Mouse (Mus musculus) cerebellum, postnatal 14 days (tissue): ENCODE results near the gene Glis1.

ENCODE experiments used
- DNase-seq, 2 experiments: peaks; one replicate each; pipeline ENCODE4 v3.0.0; 2021; ENCODE audit warnings: mixed read lengths in 2 of 2

Glis1 gene

GRCm38 (mm10) chr4:107520816-107521215 lies 86.4 kb downstream of the Glis1 start:
- DNase-seq, result peak in 1 of 2 experiments; percentile 1

- DNase-seq, result peak in 1 of 2 experiments; percentile 2
These were observed 89.3 kb downstream of the Glis1 start for GRCm38 (mm10) chr4:107523607-107524151.

- peak; percentile 70 to 71 for DNase-seq
These were observed 100.7 kb downstream of the Glis1 start for GRCm38 (mm10) chr4:107535126-107535525.

GRCm38 (mm10) chr4:107538116-107538515 lies 103.7 kb downstream of the Glis1 start:
- DNase-seq, result peak; percentile 67 to 69

GRCm38 (mm10) chr4:107538561-107538960 lies 104.2 kb downstream of the Glis1 start:
- DNase-seq, result no peak

GRCm38 (mm10) chr4:107539021-107539420 lies 104.6 kb downstream of the Glis1 start:
- no peak for DNase-seq

GRCm38 (mm10) chr4:107541821-107542220 lies 107.4 kb downstream of the Glis1 start:
- no peak for DNase-seq

- no peak for DNase-seq
These were observed 110.5 kb downstream of the Glis1 start for GRCm38 (mm10) chr4:107544843-107545242.

- DNase-seq, result peak in 1 of 2 experiments; percentile 41
These were observed 111.3 kb downstream of the Glis1 start for GRCm38 (mm10) chr4:107545726-107546125.

GRCm38 (mm10) chr4:107546525-107546924 lies 112.1 kb downstream of the Glis1 start:
- DNase-seq, result peak in 1 of 2 experiments; percentile 41

- DNase-seq, result no peak
These were observed 115.7 kb downstream of the Glis1 start for GRCm38 (mm10) chr4:107550096-107550495.

GRCm38 (mm10) chr4:107550546-107550945 lies 116.2 kb downstream of the Glis1 start:
- no peak for DNase-seq

GRCm38 (mm10) chr4:107552696-107553095 lies 118.3 kb downstream of the Glis1 start:
- no peak for DNase-seq

GRCm38 (mm10) chr4:107553774-107554173 lies 119.4 kb downstream of the Glis1 start:
- DNase-seq, result no peak

- no peak for DNase-seq
These were observed 124.4 kb downstream of the Glis1 start for GRCm38 (mm10) chr4:107558801-107559200.

GRCm38 (mm10) chr4:107561056-107561455 lies 126.7 kb downstream of the Glis1 start:
- DNase-seq, result no peak

GRCm38 (mm10) chr4:107568159-107568558 lies 133.8 kb downstream of the Glis1 start:
- DNase-seq, result peak in 1 of 2 experiments; percentile 37

GRCm38 (mm10) chr4:107568881-107569443 lies 134.6 kb downstream of the Glis1 start:
- no peak for DNase-seq

GRCm38 (mm10) chr4:107570329-107571014 lies 136.1 kb downstream of the Glis1 start:
- no peak for DNase-seq

- DNase-seq, result no peak
These were observed 141.4 kb downstream of the Glis1 start for GRCm38 (mm10) chr4:107575781-107576180.

GRCm38 (mm10) chr4:107576742-107577141 lies 142.4 kb downstream of the Glis1 start:
- peak; percentile 30 to 38 for DNase-seq

GRCm38 (mm10) chr4:107577146-107577839 lies 142.9 kb downstream of the Glis1 start:
- DNase-seq, result no peak

- no peak for DNase-seq
These were observed 146.5 kb downstream of the Glis1 start for GRCm38 (mm10) chr4:107580883-107581282.

GRCm38 (mm10) chr4:107586391-107586790 lies 152.0 kb downstream of the Glis1 start:
- DNase-seq, result no peak
